ENCODE assay signal across 9 mouse cellular contexts in the genomic region with DNA sequence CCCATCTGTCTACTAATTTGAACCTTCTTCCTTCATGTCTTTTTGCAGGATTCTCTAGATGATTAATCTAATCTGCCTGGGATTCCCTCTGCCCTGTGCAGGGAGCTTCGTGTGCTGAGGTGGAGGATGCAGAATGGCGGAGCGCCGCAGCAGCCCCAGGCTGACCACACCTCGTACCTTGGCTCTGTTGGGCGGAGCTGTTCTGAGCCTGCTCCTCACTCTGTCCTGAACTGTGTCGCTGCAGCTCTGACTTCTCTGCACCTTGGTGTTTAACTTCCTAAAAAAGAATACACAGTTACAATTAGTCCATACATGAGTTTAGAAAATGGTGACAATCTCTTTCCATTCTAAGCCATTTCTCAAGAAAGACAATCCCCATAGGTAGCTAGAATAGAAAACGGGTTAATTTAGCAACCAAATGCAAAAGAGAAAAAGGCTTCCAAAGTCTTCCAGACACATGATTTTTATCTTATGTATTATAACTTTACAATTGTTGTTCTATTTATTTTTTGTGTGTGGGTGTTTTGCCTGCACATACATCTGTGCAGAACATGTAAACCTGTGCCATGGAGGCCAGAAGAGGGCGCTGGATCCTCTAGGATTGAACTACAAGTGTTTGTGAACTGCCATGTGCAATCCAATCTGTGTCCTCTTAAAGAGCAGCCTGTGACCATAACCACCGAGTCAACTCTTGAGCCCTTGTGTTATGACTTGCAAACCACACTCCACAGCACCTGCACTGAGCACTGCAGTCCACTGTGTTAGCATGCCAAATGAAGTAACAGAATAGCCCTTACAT. TPM values are rescaled to one million over a fixed set of nuclear protein-coding genes. Genes with fewer than 3 reads are reported as not detected.
DNase-seq lines count a peak whose midpoint lies in the region; ATAC-seq and TF ChIP-seq lines count a peak whose summit lies in the region.
"Had no signal": no experiment of that assay in that cellular context is flagged by ENCODE, and none has a peak within 500 bp of the region (broad histone marks: within the 10 kb centered on the region; RNA-seq: fewer than 3 reads in every experiment).

No protein-coding gene starts in this region.

- H3K36me3 ChIP-seq in forebrain, embryonic 16.5 days (ENCODE audit: control insufficient read depth, insufficient read depth) = peaks cover 21% of the 10 kb centered on the region
- H3K36me3 ChIP-seq in liver, postnatal 0 days (replicated peaks; ENCODE audit: insufficient read depth, low read length) = peaks cover 64% of the 10 kb centered on the region
- H3K36me3 ChIP-seq in small intestine, adult 2 months (ENCODE audit: control insufficient read depth, insufficient read depth, low read length) = peaks cover 42% of the 10 kb centered on the region

- no peak for TF ChIP-seq EP300 in liver, postnatal 0 days (IDR thresholded peaks at IDR 0.05; ENCODE audit: low read depth)

- DNase-seq in CD4-positive, CD25-positive, alpha-beta regulatory T cell, adult 2 months (ENCODE audit: low read depth, low spot score) = peak; percentile 71
- DNase-seq in 3T3-L1 (ENCODE audit: low read depth, low spot score) = peak; percentile 52
- DNase-seq in brain, adult 2 months (ENCODE audit: low read depth, low spot score) = peak; percentile 94
- DNase-seq in kidney, adult 9 months = peak; percentile 84
- peak; percentile 72 for DNase-seq in liver, postnatal 0 days

- H3K4me1 ChIP-seq in forebrain, embryonic 16.5 days (replicated peaks; ENCODE audit: control insufficient read depth, insufficient read depth, low read length) = no peaks in the 10 kb centered on the region
- no peaks in the 10 kb centered on the region for H3K4me1 ChIP-seq in liver, postnatal 0 days (ENCODE audit: insufficient read depth)
- no peaks in the 10 kb centered on the region for H3K4me1 ChIP-seq in small intestine, adult 2 months (ENCODE audit: control insufficient read depth, insufficient read depth, insufficient read length, low read length)
- H3K4me1 ChIP-seq: heart, embryonic 15.5 days had no signal

- H3K4me3 ChIP-seq in forebrain, embryonic 16.5 days (replicated peaks; ENCODE audit: low read length) = no peak overlapping the region
- no peak overlapping the region for H3K4me3 ChIP-seq in liver, postnatal 0 days (ENCODE audit: low read depth, low read length)
- H3K4me3 ChIP-seq in small intestine, adult 2 months (ENCODE audit: low read depth, low read length) = no peak overlapping the region
- H3K4me3 ChIP-seq: heart, embryonic 15.5 days had no signal

- no peak for TF ChIP-seq POLR2A in small intestine, adult 2 months (IDR thresholded peaks at IDR 0.05; ENCODE audit: low read depth, low read length)

- ATAC-seq in CD4-positive, CD25-positive, alpha-beta regulatory T cell, adult 4 months = no peak
- ATAC-seq in forebrain, embryonic 16.5 days = peak; percentile 50; the same call in 1 of the 2 replicates
- ATAC-seq in liver, postnatal 0 days = no peak

- no peak overlapping the region for H3K9ac ChIP-seq in forebrain, embryonic 16.5 days (replicated peaks; ENCODE audit: low read depth, low read length)
- no peak overlapping the region for H3K9ac ChIP-seq in liver, postnatal 0 days (replicated peaks)
- H3K9ac ChIP-seq: heart, embryonic 15.5 days had no signal

- no peak overlapping the region for H3K4me2 ChIP-seq in forebrain, embryonic 16.5 days (ENCODE audit: low read length)
- no peak overlapping the region for H3K4me2 ChIP-seq in liver, postnatal 0 days (ENCODE audit: low read depth, low read length)
- H3K4me2 ChIP-seq: heart, embryonic 15.5 days had no signal

- 78% methylated on average over 10 of the region's 10 CpGs for WGBS in forebrain, embryonic 16.5 days
- WGBS in liver, postnatal 0 days (ENCODE audit: insufficient replicate concordance) = 70% methylated on average over 10 of the region's 10 CpGs
- 75% methylated on average over 10 of the region's 10 CpGs for whole genome bisulfite sequencing in small intestine, adult 2 months

- peak; percentile 74 for TF ChIP-seq CTCF in liver, postnatal 0 days (IDR thresholded peaks at IDR 0.05; ENCODE audit: low read depth)
- peak; percentile 17; the same call in 1 of the 2 replicates for TF ChIP-seq CTCF in small intestine, adult 2 months (IDR thresholded peaks at IDR 0.05; ENCODE audit: extremely low read depth, insufficient read length, insufficient replicate concordance, low read depth, low read length)

- H3K27ac ChIP-seq in forebrain, embryonic 16.5 days (ENCODE audit: low read length) = no peak overlapping the region
- no peak overlapping the region for H3K27ac ChIP-seq in liver, postnatal 0 days (ENCODE audit: low read depth)
- no peak overlapping the region for H3K27ac ChIP-seq in small intestine, adult 2 months (ENCODE audit: insufficient read depth, low read depth, low read length)
- H3K27ac ChIP-seq: heart, embryonic 15.5 days had no signal

- no peaks in the 10 kb centered on the region for H3K9me3 ChIP-seq in forebrain, embryonic 16.5 days (ENCODE audit: control insufficient read depth, low read length)
- H3K9me3 ChIP-seq in liver, postnatal 0 days (ENCODE audit: low read length) = no peaks in the 10 kb centered on the region
- H3K9me3 ChIP-seq: heart, embryonic 15.5 days had no signal

- H3K27me3 ChIP-seq in forebrain, embryonic 16.5 days (replicated peaks; ENCODE audit: control insufficient read depth, insufficient read depth, low read length) = no peaks in the 10 kb centered on the region
- no peaks in the 10 kb centered on the region for H3K27me3 ChIP-seq in liver, postnatal 0 days (ENCODE audit: insufficient read depth, low read length)
- no peaks in the 10 kb centered on the region for H3K27me3 ChIP-seq in small intestine, adult 2 months (ENCODE audit: control insufficient read depth, insufficient read depth, low read length)
- H3K27me3 ChIP-seq: heart, embryonic 15.5 days had no signal

RNA-seq across cellular contexts. Expression of a gene that starts 53.1 kb away (rescaled TPM):
- polyA plus RNA-seq in CD4-positive, CD25-positive, alpha-beta regulatory T cell, adult 4 months (2017; shearing (Covaris generic)) = 1 to 10 TPM; 6.2 to 9.5 TPM
- 5.5 TPM in 2 replicates for polyA plus RNA-seq in forebrain, embryonic 16.5 days (2015; fragmentation: Nextera tagmentation; extraction: Ambion mirVana)
- polyA plus RNA-seq in liver, postnatal 0 days (2015; fragmentation: Nextera tagmentation; extraction: Ambion mirVana) = 2.5 and 2.8 TPM in 2 replicates
- polyA plus RNA-seq in small intestine, adult 2 months (2012; rRNA removed) = 1.4 and 2.2 TPM in 2 replicates
